ENCODE assay signal across 8 mouse cellular contexts in the genomic region with DNA sequence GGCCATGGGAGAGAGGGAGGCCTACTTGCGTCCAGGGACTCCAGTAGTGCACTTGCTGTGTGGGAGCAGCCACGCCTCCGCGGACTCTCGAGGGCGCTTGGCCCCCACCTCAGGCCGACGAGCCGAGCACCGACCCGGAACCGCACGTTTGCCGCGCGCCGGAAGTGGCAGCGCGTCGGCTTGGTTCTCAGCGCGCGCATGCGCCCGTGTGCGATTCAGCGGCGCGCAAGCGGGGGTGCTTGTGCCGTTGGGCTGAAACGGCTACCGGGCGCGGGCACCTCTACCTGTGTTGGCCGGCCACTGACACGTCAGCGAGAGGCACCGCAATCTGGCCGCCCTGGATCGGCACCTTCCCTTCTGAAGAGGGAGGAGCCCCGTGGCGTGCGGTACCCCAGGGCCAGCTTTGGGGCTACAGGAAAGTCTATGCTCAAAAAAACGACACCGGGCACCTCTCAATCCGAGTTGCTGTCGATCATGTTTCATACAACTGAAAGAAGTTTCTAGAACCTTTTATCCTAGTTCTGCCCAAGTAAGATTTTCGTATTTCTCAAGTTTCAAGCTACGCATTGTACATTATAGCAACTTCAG. TPM values are rescaled to one million over a fixed set of nuclear protein-coding genes. Genes with fewer than 3 reads are reported as not detected.
DNase-seq lines count a peak whose midpoint lies in the region; ATAC-seq and TF ChIP-seq lines count a peak whose summit lies in the region.

A gene (minus strand): TSS at position 142 of the 588 bp plus-strand sequence.

- H3K4me2 ChIP-seq in lung, postnatal 0 days (replicated peaks; ENCODE audit: low read depth, low read length): peak within 1 kb of the TSS; percentile 93

- peak; percentile 97 for ATAC-seq in frontal cortex, adult (ENCODE audit: low TSS enrichment)
- peak; percentile 99 for ATAC-seq in lung, postnatal 0 days

- H3K9me3 ChIP-seq in hindbrain, embryonic 10.5 days: no peaks in the 10 kb centered on the region
- no peaks in the 10 kb centered on the region for H3K9me3 ChIP-seq in lung, postnatal 0 days (ENCODE audit: low read length)

- peak within 1 kb of the TSS; percentile 67 for H3K4me3 ChIP-seq in hindbrain, embryonic 10.5 days
- H3K4me3 ChIP-seq in lung, postnatal 0 days (ENCODE audit: low read depth, low read length): peak within 1 kb of the TSS; percentile 76

- H3K27ac ChIP-seq in hindbrain, embryonic 10.5 days: peak within 1 kb of the TSS; percentile 94
- peak within 1 kb of the TSS; percentile 90 for H3K27ac ChIP-seq in lung, postnatal 0 days (ENCODE audit: low read length)

- no peak for TF ChIP-seq CTCF in lung, postnatal 0 days (IDR thresholded peaks at IDR 0.05)

- no peaks in the 10 kb centered on the region for H3K27me3 ChIP-seq in hindbrain, embryonic 10.5 days (ENCODE audit: insufficient read depth, poor library complexity, severe bottlenecking)
- H3K27me3 ChIP-seq in lung, postnatal 0 days (replicated peaks; ENCODE audit: insufficient read depth, low read length): no peaks in the 10 kb centered on the region

- no peak for TF ChIP-seq EP300 in lung, postnatal 0 days (IDR thresholded peaks at IDR 0.05)

- peak; percentile 68 for DNase-seq in MEL-GATA-1-ER (ENCODE audit: extremely low read depth, low read depth)
- DNase-seq in cerebellum, adult 8-10 months: peak; percentile 86
- DNase-seq in hindbrain, embryonic 10.5 days (ENCODE audit: low spot score): peak; percentile 90
- DNase-seq in layer of hippocampus, adult 9-11 months: peak; percentile 92
- peak; percentile 98 for DNase-seq in lung, postnatal 0 days (ENCODE audit: low spot score)
- peak; percentile 78 for DNase-seq in ovary, postnatal 14 days (ENCODE audit: low spot score)
- DNase-seq in thymus, postnatal 14 days: peak; percentile 92

- H3K9ac ChIP-seq in lung, postnatal 0 days (replicated peaks; ENCODE audit: low read depth): peak within 1 kb of the TSS; percentile 96

- H3K36me3 ChIP-seq in hindbrain, embryonic 10.5 days: peaks cover 29% of the 10 kb centered on the region
- H3K36me3 ChIP-seq in lung, postnatal 0 days (ENCODE audit: insufficient read depth, low read length): peaks cover 2% of the 10 kb centered on the region; the same call in 1 of the 2 replicates

- WGBS in hindbrain, embryonic 10.5 days: under 1% methylated on average over 50 of the region's 50 CpGs
- WGBS in lung, postnatal 0 days: under 1% methylated on average over 49 of the region's 50 CpGs

- H3K4me1 ChIP-seq in hindbrain, embryonic 10.5 days (replicated peaks): peaks cover 10% of the 10 kb centered on the region
- H3K4me1 ChIP-seq in lung, postnatal 0 days (ENCODE audit: insufficient read depth, low read depth, low read length): no peaks in the 10 kb centered on the region; the same call in 1 of the 2 replicates

RNA-seq across cellular contexts. Expression of the gene that starts here (rescaled TPM):
- 20.3 and 23.8 TPM in 2 replicates for polyA plus RNA-seq in hindbrain, embryonic 10.5 days (2016; fragmentation: Nextera tagmentation; extraction: Ambion mirVana)
- 22.2 and 23.2 TPM in 2 replicates for polyA plus RNA-seq in lung, postnatal 0 days (2015; fragmentation: Nextera tagmentation; extraction: Ambion mirVana)

Comparison
In these comparisons a context has a peak if more than half of its experiments do, and no peak if none do; other contexts are left out.
1. Peak in every context shown above with its lines: DNase-seq, ATAC-seq, H3K4me3 ChIP-seq and H3K27ac ChIP-seq.